Mouse (Mus musculus): ENCODE results near the gene Tom1.
A peak's percentile ranks its signal among the peaks of the same experiment; 100 is the strongest.

Tom1 gene

GRCm38 (mm10) chr8:75042171-75042570 is 8.7 kb downstream of the Tom1 start:
- DNase-seq (ENCODE audit: low read depth, low spot score) = no peak

DNA sequence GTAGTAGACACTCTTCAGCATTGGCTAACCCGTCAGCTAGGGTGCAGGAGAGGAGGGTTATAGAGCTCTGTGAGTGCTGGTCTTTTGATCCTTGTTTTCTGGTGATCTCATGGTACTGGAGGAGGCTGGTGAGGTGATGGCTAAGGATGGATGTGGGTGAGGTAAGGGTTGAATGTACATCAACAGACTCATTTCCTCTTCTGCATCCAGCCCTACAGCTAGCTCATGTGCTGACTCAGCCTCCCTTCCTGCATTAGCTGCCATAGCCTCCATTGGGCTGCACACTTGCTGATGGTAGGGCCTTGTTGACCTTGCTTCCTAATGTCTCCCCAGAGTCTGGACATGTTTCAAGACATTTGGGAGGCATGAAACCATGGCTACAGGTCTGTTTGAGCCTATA is 9.5 kb downstream of the Tom1 start:
- DNase-seq (ENCODE audit: low read depth, low spot score) = no peak

- no peak for DNase-seq (ENCODE audit: low read depth, low spot score)
Observed at GRCm38 (mm10) chr8:75046303-75046702, 12.8 kb downstream of the Tom1 start.

- no peak for DNase-seq (ENCODE audit: low read depth, low spot score)
Observed at GRCm38 (mm10) chr8:75047784-75048183, 14.3 kb downstream of the Tom1 start.

DNA sequence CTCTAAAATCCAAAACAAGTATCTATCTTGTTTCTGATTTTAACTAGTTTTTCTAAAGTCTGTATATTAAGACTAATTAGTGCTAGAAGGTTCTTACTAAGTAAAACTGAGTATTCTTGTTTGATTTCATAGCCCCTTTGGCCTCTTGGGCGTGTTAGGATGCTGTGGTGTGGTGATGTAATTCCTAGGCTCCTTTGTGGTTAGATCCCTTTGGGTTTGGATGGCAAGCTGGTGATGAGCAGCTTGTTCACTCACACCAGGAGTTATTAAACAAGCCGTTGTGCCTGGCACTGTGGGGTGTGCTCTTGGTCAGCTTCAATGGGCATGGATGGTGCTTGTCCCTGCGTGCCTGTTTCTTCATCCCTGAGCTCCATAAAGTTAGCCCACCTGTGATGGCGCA is 19.8 kb downstream of the Tom1 start:
- no peak for DNase-seq (ENCODE audit: low read depth, low spot score)

GRCm38 (mm10) chr8:75055673-75056072 is 22.2 kb downstream of the Tom1 start:
- no peak for DNase-seq (ENCODE audit: low read depth, low spot score)

- no peak for DNase-seq (ENCODE audit: low read depth, low spot score)
Observed at GRCm38 (mm10) chr8:75060022-75060421, 26.5 kb downstream of the Tom1 start.

GRCm38 (mm10) chr8:75060815-75061214 is 27.3 kb downstream of the Tom1 start:
- no peak for DNase-seq (ENCODE audit: low read depth, low spot score)

GRCm38 (mm10) chr8:75063290-75063689 is 29.8 kb downstream of the Tom1 start:
- no peak for DNase-seq (ENCODE audit: low read depth, low spot score)

GRCm38 (mm10) chr8:75064790-75065189 is 31.3 kb downstream of the Tom1 start:
- no peak for DNase-seq (ENCODE audit: low read depth, low spot score)

- no peak for DNase-seq (ENCODE audit: low read depth, low spot score)
Observed at GRCm38 (mm10) chr8:75067287-75067686, 33.8 kb downstream of the Tom1 start.

GRCm38 (mm10) chr8:75070297-75070696 is 36.8 kb downstream of the Tom1 start:
- DNase-seq (ENCODE audit: low read depth, low spot score) = no peak

DNA sequence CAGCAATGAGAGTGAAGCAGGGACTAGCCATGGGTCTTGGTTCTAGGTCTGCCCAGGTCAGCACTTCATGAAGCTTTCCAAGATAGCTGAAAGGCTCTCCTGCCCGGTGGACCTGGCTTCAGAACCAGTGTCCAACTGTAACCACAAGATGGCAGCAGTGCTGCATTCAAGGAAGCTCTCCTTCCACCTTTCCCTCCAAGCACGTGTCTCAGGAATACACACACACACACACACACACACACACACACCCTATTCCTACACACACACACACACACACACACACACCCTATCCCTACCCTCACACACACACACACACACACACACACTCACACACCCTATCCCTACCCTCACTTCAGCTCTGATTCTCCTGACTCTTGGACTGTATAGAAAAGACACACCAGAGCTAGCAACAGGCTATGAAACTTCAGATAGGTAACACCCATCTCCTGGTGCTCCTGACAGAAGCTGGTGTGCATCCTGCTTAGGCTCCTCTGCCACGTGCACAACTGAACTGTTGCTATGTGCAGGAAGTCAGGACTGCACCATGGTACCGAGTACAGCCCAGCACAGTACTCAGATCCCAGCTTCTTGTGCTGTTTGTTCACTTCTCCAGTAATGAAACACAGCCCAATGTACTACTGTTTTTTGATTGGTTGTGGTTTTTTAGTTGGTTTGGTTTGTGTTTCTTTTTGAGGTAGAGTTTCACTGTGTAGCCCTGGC is 38.3 kb downstream of the Tom1 start:
- peak; percentile 83 for DNase-seq (ENCODE audit: low read depth, low spot score)

- DNase-seq (ENCODE audit: low read depth, low spot score) = no peak
Observed at GRCm38 (mm10) chr8:75074876-75075275, 41.4 kb downstream of the Tom1 start.

GRCm38 (mm10) chr8:75078215-75078614 is 44.7 kb downstream of the Tom1 start:
- DNase-seq (ENCODE audit: low read depth, low spot score) = no peak

DNA sequence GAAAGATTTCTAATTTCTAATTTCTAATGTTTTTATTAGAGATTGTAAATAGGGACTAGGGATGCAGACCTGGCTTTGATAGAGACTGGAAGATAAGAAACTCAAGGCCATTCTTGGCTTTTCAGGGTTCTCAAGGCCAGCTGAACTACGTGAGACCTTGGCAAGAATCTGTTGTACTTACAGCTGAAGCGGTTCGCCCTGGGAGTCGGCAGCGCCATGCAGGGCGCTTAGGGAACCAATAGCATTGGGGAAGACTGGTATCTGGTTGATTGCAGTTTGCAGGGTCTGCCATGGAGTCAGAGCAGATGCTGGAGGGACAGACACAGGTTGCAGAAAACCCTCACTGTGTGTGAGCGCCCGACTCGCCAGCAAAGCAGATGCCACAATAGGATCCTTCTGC is 45.3 kb downstream of the Tom1 start:
- DNase-seq (ENCODE audit: low read depth, low spot score) = no peak

DNA sequence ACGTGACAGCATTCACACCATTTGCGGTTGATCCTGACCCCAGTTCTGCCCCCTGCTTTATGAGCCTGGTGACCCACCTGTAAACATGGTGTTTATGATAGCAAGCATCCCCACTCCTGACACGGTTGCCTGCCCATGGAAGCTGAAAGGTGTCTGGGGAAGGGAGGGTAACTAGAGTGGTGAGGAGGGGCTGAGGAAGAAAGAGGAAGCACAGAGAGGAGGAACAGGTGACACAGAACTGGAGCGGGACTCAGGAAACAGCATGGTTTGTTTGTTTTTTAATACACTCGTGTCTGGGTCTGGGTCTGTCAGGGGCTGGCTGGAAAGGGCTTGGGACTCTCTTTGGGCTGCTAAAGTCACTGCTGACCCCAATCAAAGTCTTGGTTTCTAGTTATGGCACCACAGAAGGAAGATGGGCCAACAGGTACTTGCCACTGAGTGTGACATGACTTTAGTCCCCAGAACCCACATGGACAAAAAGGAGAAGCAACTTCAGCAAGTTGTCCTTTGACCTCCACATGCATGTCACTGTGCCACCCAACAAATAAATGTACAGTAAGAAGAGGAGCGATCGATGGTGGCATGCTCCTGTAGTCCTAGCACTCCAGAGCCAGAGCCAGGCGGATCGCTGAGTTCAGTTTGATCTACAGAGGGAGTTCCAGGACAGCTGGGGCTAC is 48.0 kb downstream of the Tom1 start:
- DNase-seq (ENCODE audit: low read depth, low spot score) = no peak

DNA sequence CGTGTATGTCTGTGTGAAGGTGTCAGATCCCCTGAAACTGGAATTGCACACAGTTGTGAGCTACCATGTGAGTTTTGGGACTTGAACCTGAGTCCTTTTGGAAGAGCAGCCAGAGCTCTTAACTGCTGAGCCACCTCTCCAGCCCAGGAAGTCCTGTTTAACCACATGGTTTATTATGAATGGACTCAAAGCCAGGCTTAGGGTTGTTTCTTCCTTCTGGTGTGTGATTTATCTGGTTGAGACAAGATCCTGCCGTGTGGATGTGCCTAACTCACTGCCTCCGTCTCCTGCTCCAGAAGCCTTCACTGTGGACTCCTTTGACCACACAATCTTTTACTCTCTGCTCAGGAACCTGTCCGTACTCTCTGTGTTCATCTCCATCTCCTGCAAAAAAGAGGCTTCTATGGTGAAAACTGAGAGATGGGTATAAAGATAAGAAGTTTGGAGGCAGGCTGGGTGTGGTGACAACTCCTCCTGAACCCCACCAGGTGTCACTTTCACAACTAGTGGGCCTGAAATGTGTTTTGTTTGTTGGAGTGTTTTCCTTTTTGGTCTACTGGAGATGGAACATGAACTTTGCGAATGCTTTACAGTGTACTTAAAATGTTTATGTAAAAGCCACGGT is 48.8 kb downstream of the Tom1 start:
- DNase-seq (ENCODE audit: low read depth, low spot score) = no peak

DNA sequence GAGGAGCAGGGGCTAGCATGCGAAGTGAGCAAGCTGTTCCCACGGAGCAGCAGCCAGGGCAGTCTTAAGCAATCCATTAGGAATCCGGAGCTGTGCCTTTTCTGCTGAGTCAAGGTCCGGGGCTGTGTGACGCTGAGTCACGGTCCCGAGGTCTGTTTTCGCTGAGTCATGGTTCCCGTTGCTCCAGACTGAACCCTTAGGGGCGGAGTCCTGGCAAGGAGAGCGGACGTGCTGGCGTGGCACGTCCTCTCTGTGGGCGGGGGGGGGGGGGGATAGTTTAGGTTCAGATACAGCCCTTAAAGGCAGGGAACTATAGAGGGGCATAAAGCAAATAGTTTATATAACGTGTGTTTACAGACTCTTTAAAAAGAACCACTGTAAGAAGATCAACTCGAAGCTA is 50.3 kb downstream of the Tom1 start:
- peak; percentile 99 for DNase-seq (ENCODE audit: low read depth, low spot score)

- DNase-seq (ENCODE audit: low read depth, low spot score) = no peak
Observed at GRCm38 (mm10) chr8:75084382-75085064, 51.0 kb downstream of the Tom1 start.

DNA sequence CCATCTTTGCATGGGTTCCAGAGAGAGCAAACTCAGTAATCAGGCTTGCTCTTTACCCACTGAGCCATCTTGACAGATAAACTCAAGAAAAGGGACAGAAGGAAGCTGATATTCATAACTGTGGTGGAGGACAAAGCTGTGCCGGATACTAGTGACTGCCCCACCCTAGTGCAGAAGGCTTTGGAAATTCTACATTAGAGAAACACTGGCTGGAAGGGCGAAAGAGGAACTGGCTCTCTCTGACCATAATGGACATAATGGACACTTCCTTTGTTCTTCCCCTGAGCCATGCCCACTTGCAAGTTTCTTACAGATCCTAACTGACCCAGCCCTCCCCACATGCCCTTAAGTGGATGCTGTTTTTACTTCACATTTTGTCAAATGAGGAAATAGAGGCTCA is 52.5 kb downstream of the Tom1 start:
- no peak for DNase-seq (ENCODE audit: low read depth, low spot score)

DNA sequence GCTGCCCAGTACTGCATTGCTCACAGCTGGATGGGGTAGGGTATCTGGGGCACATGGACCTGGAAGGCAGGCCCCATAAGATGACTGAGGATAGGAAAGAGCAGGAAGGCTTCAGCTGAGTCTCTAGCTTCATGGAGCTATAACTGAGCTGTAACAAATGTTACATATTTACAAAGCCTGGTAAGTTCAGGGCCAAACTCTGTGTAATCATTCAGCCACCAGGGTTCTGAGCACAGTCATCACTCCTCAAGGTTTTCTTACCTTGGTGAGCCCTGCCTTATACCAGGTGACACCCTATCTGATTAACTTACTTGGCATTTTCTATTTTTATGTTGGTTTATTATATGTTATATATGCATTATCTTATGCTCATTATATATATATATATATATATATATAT is 53.6 kb downstream of the Tom1 start:
- DNase-seq (ENCODE audit: low read depth, low spot score) = no peak
